Mouse (Mus musculus): ENCODE measurements at regions not wholly inside any gene's neighbourhood (a gene's known extent, or its start where the extent isn't known, plus 50 kb on each side); places are given as distances from the start of the nearest gene placed in this dataset.

- H3K9ac ChIP-seq: no peak overlapping the region
- peaks cover 9% of the 10 kb centered on the region; the same call in 1 of the 2 replicates for H3K4me1 ChIP-seq
- no peak for ATAC-seq (ENCODE audit: insufficient read depth, low FRiP score, low read depth)
- no peak overlapping the region for H3K4me3 ChIP-seq (replicated peaks)
- WGBS: 96% methylated on average over 1 of the region's 1 CpGs
- no peaks in the 10 kb centered on the region for H3K36me3 ChIP-seq
- no peaks in the 10 kb centered on the region for H3K9me3 ChIP-seq
- no peak overlapping the region for H3K27ac ChIP-seq
- H3K4me2 ChIP-seq: no peak overlapping the region
- H3K27me3 ChIP-seq (replicated peaks): no peaks in the 10 kb centered on the region
These were observed 231.4 kb downstream of the Foxo1 start for GRCm38 (mm10) chr3:52499581-52499980.

GRCm38 (mm10) chr3:52498506-52499228, 230.5 kb downstream of the Foxo1 start:
- no peak overlapping the region for H3K4me2 ChIP-seq
- no peak for ATAC-seq (ENCODE audit: insufficient read depth, low FRiP score, low read depth)
- no peaks in the 10 kb centered on the region for H3K27me3 ChIP-seq (replicated peaks)
- H3K27ac ChIP-seq: no peak overlapping the region
- no peak overlapping the region for H3K9ac ChIP-seq
- H3K36me3 ChIP-seq: no peaks in the 10 kb centered on the region
- H3K4me3 ChIP-seq (replicated peaks): no peak overlapping the region
- peaks cover 9% of the 10 kb centered on the region; the same call in 1 of the 2 replicates for H3K4me1 ChIP-seq
- H3K9me3 ChIP-seq: no peaks in the 10 kb centered on the region
- 80% methylated on average over 15 of the region's 15 CpGs for WGBS

GRCm38 (mm10) chr3:52496965-52497364, 228.8 kb downstream of the Foxo1 start:
- Histone ChIP-seq H3K4me3 (replicated peaks) (no peak overlapping the region), H3K36me3 (no peaks in the 10 kb centered on the region), H3K9ac (no peak overlapping the region), H3K27me3 (replicated peaks) (no peaks in the 10 kb centered on the region), H3K4me1 (no peaks in the 10 kb centered on the region), H3K4me2 (no peak overlapping the region), H3K27ac (no peak overlapping the region), H3K9me3 (no peaks in the 10 kb centered on the region)
- ATAC-seq (ENCODE audit: insufficient read depth, low FRiP score, low read depth): no peak
- WGBS: 70% methylated on average over 4 of the region's 4 CpGs

- Histone ChIP-seq H3K4me3 (replicated peaks) (no peak overlapping the region), H3K27ac (no peak overlapping the region)
- no peak for ATAC-seq (ENCODE audit: insufficient read depth, low FRiP score, low read depth)
These were observed 227.3 kb downstream of the Foxo1 start for GRCm38 (mm10) chr3:52495401-52495800.

GRCm38 (mm10) chr3:52494924-52495323, 226.8 kb downstream of the Foxo1 start:
- no peaks in the 10 kb centered on the region for H3K9me3 ChIP-seq
- H3K36me3 ChIP-seq: no peaks in the 10 kb centered on the region
- H3K27ac ChIP-seq: no peak overlapping the region
- H3K4me1 ChIP-seq: no peaks in the 10 kb centered on the region
- 60% methylated on average over 2 of the region's 2 CpGs for WGBS
- no peak overlapping the region for H3K4me2 ChIP-seq
- H3K9ac ChIP-seq: no peak overlapping the region
- no peak for ATAC-seq (ENCODE audit: insufficient read depth, low FRiP score, low read depth)
- H3K4me3 ChIP-seq (replicated peaks): no peak overlapping the region
- H3K27me3 ChIP-seq (replicated peaks): no peaks in the 10 kb centered on the region

More at GRCm38 (mm10) chr3:52495401-52495800, 227.3 kb downstream of the Foxo1 start:
- no peaks in the 10 kb centered on the region for H3K27me3 ChIP-seq (replicated peaks)
- no peaks in the 10 kb centered on the region for H3K4me1 ChIP-seq
- no peak overlapping the region for H3K9ac ChIP-seq
- no peaks in the 10 kb centered on the region for H3K9me3 ChIP-seq
- H3K36me3 ChIP-seq: no peaks in the 10 kb centered on the region
- H3K4me2 ChIP-seq: no peak overlapping the region

- Histone ChIP-seq H3K27me3 (replicated peaks) (no peaks in the 10 kb centered on the region), H3K36me3 (no peaks in the 10 kb centered on the region), H3K9me3 (no peaks in the 10 kb centered on the region), H3K4me1 (no peaks in the 10 kb centered on the region), H3K9ac (no peak overlapping the region), H3K27ac (no peak overlapping the region), H3K4me2 (no peak overlapping the region), H3K4me3 (replicated peaks) (no peak overlapping the region)
- no peak for ATAC-seq (ENCODE audit: insufficient read depth, low FRiP score, low read depth)
- WGBS: 83% methylated on average over 5 of the region's 5 CpGs
These were observed 211.1 kb downstream of the Foxo1 start for GRCm38 (mm10) chr3:52479186-52479585.

GRCm38 (mm10) chr3:52469900-52470299, 201.8 kb downstream of the Foxo1 start:
- Histone ChIP-seq H3K4me3 (replicated peaks) (no peak overlapping the region), H3K27me3 (replicated peaks) (no peaks in the 10 kb centered on the region), H3K4me2 (no peak overlapping the region), H3K4me1 (no peaks in the 10 kb centered on the region), H3K9ac (no peak overlapping the region), H3K36me3 (no peaks in the 10 kb centered on the region), H3K27ac (no peak overlapping the region), H3K9me3 (no peaks in the 10 kb centered on the region)
- no peak for ATAC-seq (ENCODE audit: insufficient read depth, low FRiP score, low read depth)
- 84% methylated on average over 4 of the region's 4 CpGs for WGBS

GRCm38 (mm10) chr3:52469397-52469796, 201.3 kb downstream of the Foxo1 start:
- no peaks in the 10 kb centered on the region for H3K9me3 ChIP-seq
- no peak for ATAC-seq (ENCODE audit: insufficient read depth, low FRiP score, low read depth)
- no peak overlapping the region for H3K9ac ChIP-seq
- no peaks in the 10 kb centered on the region for H3K4me1 ChIP-seq
- H3K4me2 ChIP-seq: no peak overlapping the region
- no peak overlapping the region for H3K4me3 ChIP-seq (replicated peaks)
- H3K36me3 ChIP-seq: no peaks in the 10 kb centered on the region
- 86% methylated on average over 5 of the region's 5 CpGs for whole genome bisulfite sequencing
- H3K27me3 ChIP-seq (replicated peaks): no peaks in the 10 kb centered on the region
- H3K27ac ChIP-seq: no peak overlapping the region

- Histone ChIP-seq H3K27me3 (replicated peaks) (no peaks in the 10 kb centered on the region), H3K4me3 (replicated peaks) (no peak overlapping the region), H3K9ac (no peak overlapping the region), H3K4me1 (no peaks in the 10 kb centered on the region), H3K4me2 (no peak overlapping the region), H3K9me3 (no peaks in the 10 kb centered on the region), H3K27ac (no peak overlapping the region), H3K36me3 (no peaks in the 10 kb centered on the region)
- no peak for ATAC-seq (ENCODE audit: insufficient read depth, low FRiP score, low read depth)
- 89% methylated on average over 8 of the region's 8 CpGs for WGBS
These were observed 200.2 kb downstream of the Foxo1 start for GRCm38 (mm10) chr3:52468326-52468725.

GRCm38 (mm10) chr3:52467876-52468275, 199.7 kb downstream of the Foxo1 start:
- 54% methylated on average over 3 of the region's 3 CpGs for WGBS
- Histone ChIP-seq H3K36me3 (no peaks in the 10 kb centered on the region), H3K27me3 (replicated peaks) (no peaks in the 10 kb centered on the region), H3K4me2 (no peak overlapping the region), H3K9ac (no peak overlapping the region), H3K27ac (no peak overlapping the region), H3K4me3 (replicated peaks) (no peak overlapping the region), H3K4me1 (no peaks in the 10 kb centered on the region), H3K9me3 (no peaks in the 10 kb centered on the region)
- no peak for ATAC-seq (ENCODE audit: insufficient read depth, low FRiP score, low read depth)

- Histone ChIP-seq H3K9me3 (no peaks in the 10 kb centered on the region), H3K4me1 (no peaks in the 10 kb centered on the region), H3K4me2 (no peak overlapping the region), H3K27ac (no peak overlapping the region), H3K27me3 (replicated peaks) (no peaks in the 10 kb centered on the region), H3K9ac (no peak overlapping the region), H3K4me3 (replicated peaks) (no peak overlapping the region), H3K36me3 (no peaks in the 10 kb centered on the region)
- no peak for ATAC-seq (ENCODE audit: insufficient read depth, low FRiP score, low read depth)
- 52% methylated on average over 11 of the region's 11 CpGs for WGBS
These were observed 198.9 kb downstream of the Foxo1 start for GRCm38 (mm10) chr3:52466984-52467565.

GRCm38 (mm10) chr3:52466571-52466970, 198.4 kb downstream of the Foxo1 start:
- H3K4me2 ChIP-seq: no peak overlapping the region
- no peaks in the 10 kb centered on the region for H3K27me3 ChIP-seq (replicated peaks)
- no peak overlapping the region for H3K27ac ChIP-seq
- H3K36me3 ChIP-seq: no peaks in the 10 kb centered on the region
- no peak overlapping the region for H3K4me3 ChIP-seq (replicated peaks)
- ATAC-seq (ENCODE audit: insufficient read depth, low FRiP score, low read depth): no peak
- WGBS: 48% methylated on average over 3 of the region's 3 CpGs
- H3K4me1 ChIP-seq: no peaks in the 10 kb centered on the region
- H3K9ac ChIP-seq: no peak overlapping the region
- H3K9me3 ChIP-seq: no peaks in the 10 kb centered on the region
